26 mouse cellular contexts compared by ENCODE assay signal in genomic region chr5:16087995-16088394, GRCm38 (mm10).
A peak's percentile ranks its signal among the peaks of the same experiment; 100 is the strongest.
DNase-seq lines count a peak whose midpoint lies in the region; ATAC-seq and TF ChIP-seq lines count a peak whose summit lies in the region.
"Had no signal": no experiment of that assay in that cellular context is flagged by ENCODE, and none has a peak within 500 bp of the region (broad histone marks: within the 10 kb centered on the region; RNA-seq: fewer than 3 reads in every experiment).

No protein-coding gene starts in this region.

- no peak for DNase-seq in forebrain, postnatal 0 days
- no peak for DNase-seq in midbrain, embryonic 11.5 days (ENCODE audit: low spot score, missing footprints)
- DNase-seq in midbrain, postnatal 0 days (ENCODE audit: low spot score), result no peak
- DNase-seq in midbrain, embryonic 14.5 days, result peak; percentile 57
- DNase-seq in gastrocnemius, postnatal 14 days, result no peak
- DNase-seq in left cerebral cortex, postnatal 10 days (ENCODE audit: extremely low spot score in 1 of 2, low spot score in 2 of 2), result no peak
- DNase-seq: adrenal gland, postnatal 14 days; cerebellum, adult 8-10 months; cerebellum, postnatal 36 days; embryo, embryonic 11 days; gastrocnemius, adult 2 months; heart, postnatal 4 days; kidney, adult 8-10 months; kidney, postnatal 14 days; layer of hippocampus, postnatal 36 days; liver, embryonic 13.5 days; lung, adult 2 months; lung, postnatal 14 days; thymus, postnatal 14 days had no signal

- H3K4me2 ChIP-seq in forebrain, embryonic 12.5 days, result no peak overlapping the region
- H3K4me2 ChIP-seq in forebrain, postnatal 0 days (ENCODE audit: low read depth), result no peak overlapping the region
- no peak overlapping the region for H3K4me2 ChIP-seq in midbrain, embryonic 11.5 days
- no peak overlapping the region for H3K4me2 ChIP-seq in midbrain, postnatal 0 days (ENCODE audit: low read depth, low read length, poor library complexity, severe bottlenecking)
- H3K4me2 ChIP-seq in forebrain, embryonic 16.5 days (ENCODE audit: low read length), result no peak overlapping the region
- H3K4me2 ChIP-seq in midbrain, embryonic 14.5 days (ENCODE audit: low read length), result no peak overlapping the region
- H3K4me2 ChIP-seq: embryonic facial prominence, embryonic 13.5 days; intestine, embryonic 15.5 days; limb, embryonic 13.5 days; liver, embryonic 13.5 days had no signal

- WGBS in forebrain, embryonic 12.5 days, result 57% methylated on average over 2 of the region's 2 CpGs
- 30% methylated on average over 2 of the region's 2 CpGs for WGBS in forebrain, postnatal 0 days
- WGBS in midbrain, embryonic 11.5 days, result 79% methylated on average over 2 of the region's 2 CpGs
- 52% methylated on average over 2 of the region's 2 CpGs for WGBS in midbrain, postnatal 0 days
- 20% methylated on average over 2 of the region's 2 CpGs for WGBS in forebrain, embryonic 16.5 days
- WGBS in midbrain, embryonic 14.5 days, result 26% methylated on average over 2 of the region's 2 CpGs

- no peaks in the 10 kb centered on the region for H3K27me3 ChIP-seq in forebrain, embryonic 12.5 days
- no peaks in the 10 kb centered on the region for H3K27me3 ChIP-seq in forebrain, postnatal 0 days (ENCODE audit: insufficient read depth, low read length)
- no peaks in the 10 kb centered on the region for H3K27me3 ChIP-seq in midbrain, embryonic 11.5 days (ENCODE audit: control insufficient read depth, insufficient read depth, low read length)
- no peaks in the 10 kb centered on the region for H3K27me3 ChIP-seq in midbrain, postnatal 0 days (ENCODE audit: insufficient read depth, low read length)
- no peaks in the 10 kb centered on the region for H3K27me3 ChIP-seq in forebrain, embryonic 16.5 days (replicated peaks; ENCODE audit: control insufficient read depth, insufficient read depth, low read length)
- H3K27me3 ChIP-seq in midbrain, embryonic 14.5 days (ENCODE audit: control insufficient read depth, insufficient read depth, low read length), result no peaks in the 10 kb centered on the region
- H3K27me3 ChIP-seq: embryonic facial prominence, embryonic 13.5 days; intestine, embryonic 15.5 days; limb, embryonic 13.5 days; liver, embryonic 13.5 days had no signal

- no peaks in the 10 kb centered on the region for H3K9me3 ChIP-seq in forebrain, embryonic 12.5 days
- H3K9me3 ChIP-seq in forebrain, postnatal 0 days (ENCODE audit: low read length), result no peaks in the 10 kb centered on the region
- no peaks in the 10 kb centered on the region for H3K9me3 ChIP-seq in midbrain, embryonic 11.5 days (ENCODE audit: control insufficient read depth, low read length)
- H3K9me3 ChIP-seq in midbrain, postnatal 0 days (ENCODE audit: low read length), result no peaks in the 10 kb centered on the region
- no peaks in the 10 kb centered on the region for H3K9me3 ChIP-seq in forebrain, embryonic 16.5 days (ENCODE audit: control insufficient read depth, low read length)
- H3K9me3 ChIP-seq in midbrain, embryonic 14.5 days (ENCODE audit: control insufficient read depth, low read length), result no peaks in the 10 kb centered on the region
- H3K9me3 ChIP-seq: embryonic facial prominence, embryonic 13.5 days; heart, embryonic 10.5 days; intestine, embryonic 15.5 days; limb, embryonic 13.5 days; liver, embryonic 13.5 days had no signal

- intact Hi-C loops in gastrocnemius, postnatal 14 days (cut with DNase I; ENCODE audit: low total_unique reads), result no loop called here
- intact Hi-C loops in left cerebral cortex, postnatal 10 days (cut with DNase I), result no loop called here

- H3K27ac ChIP-seq in forebrain, embryonic 12.5 days, result 0 out of 2 replicates have a peak overlapping the region, but pooled peaks have one; percentile 19
- H3K27ac ChIP-seq in forebrain, postnatal 0 days (ENCODE audit: low read depth, low read length), result no peak overlapping the region
- peak overlapping the region; percentile 40; the same call in 1 of the 2 replicates for H3K27ac ChIP-seq in midbrain, embryonic 11.5 days (ENCODE audit: low read depth, low read length)
- H3K27ac ChIP-seq in midbrain, postnatal 0 days (ENCODE audit: low read depth, low read length), result no peak overlapping the region
- peak overlapping the region; percentile 47; the same call in 1 of the 2 replicates for H3K27ac ChIP-seq in forebrain, embryonic 16.5 days (ENCODE audit: low read length)
- peak overlapping the region; percentile 68 for H3K27ac ChIP-seq in midbrain, embryonic 14.5 days (replicated peaks; ENCODE audit: low read depth, low read length)
- H3K27ac ChIP-seq: embryonic facial prominence, embryonic 13.5 days; gastrocnemius, adult 2 months; heart, embryonic 10.5 days; intestine, embryonic 15.5 days; limb, embryonic 13.5 days; liver, embryonic 13.5 days had no signal

- no peak for TF ChIP-seq CTCF in forebrain, postnatal 0 days (IDR thresholded peaks at IDR 0.05; ENCODE audit: low read depth)
- no peak for TF ChIP-seq CTCF in midbrain, postnatal 0 days (IDR thresholded peaks at IDR 0.05)

- H3K4me3 ChIP-seq in forebrain, embryonic 12.5 days (replicated peaks), result no peak overlapping the region
- H3K4me3 ChIP-seq in forebrain, postnatal 0 days (ENCODE audit: low read depth, low read length), result no peak overlapping the region
- no peak overlapping the region for H3K4me3 ChIP-seq in midbrain, embryonic 11.5 days (ENCODE audit: low read depth, low read length)
- H3K4me3 ChIP-seq in midbrain, postnatal 0 days (ENCODE audit: low read depth, low read length), result no peak overlapping the region
- H3K4me3 ChIP-seq in forebrain, embryonic 16.5 days (replicated peaks; ENCODE audit: low read length), result no peak overlapping the region
- no peak overlapping the region for H3K4me3 ChIP-seq in midbrain, embryonic 14.5 days (replicated peaks; ENCODE audit: low read depth, low read length)
- H3K4me3 ChIP-seq: embryonic facial prominence, embryonic 13.5 days; erythroblast, embryonic 14.5 days; gastrocnemius, adult 2 months; heart, embryonic 10.5 days; intestine, embryonic 15.5 days; limb, embryonic 13.5 days; liver, embryonic 13.5 days had no signal

- no peaks in the 10 kb centered on the region for H3K36me3 ChIP-seq in forebrain, embryonic 12.5 days (replicated peaks)
- no peaks in the 10 kb centered on the region for H3K36me3 ChIP-seq in forebrain, postnatal 0 days (ENCODE audit: insufficient read depth)
- H3K36me3 ChIP-seq in midbrain, embryonic 11.5 days (ENCODE audit: control insufficient read depth, insufficient read depth, low read length), result no peaks in the 10 kb centered on the region
- H3K36me3 ChIP-seq in midbrain, postnatal 0 days (ENCODE audit: insufficient read depth, low read length), result no peaks in the 10 kb centered on the region
- H3K36me3 ChIP-seq in forebrain, embryonic 16.5 days (ENCODE audit: control insufficient read depth, insufficient read depth), result no peaks in the 10 kb centered on the region
- H3K36me3 ChIP-seq in midbrain, embryonic 14.5 days (ENCODE audit: control insufficient read depth, insufficient read depth, low read length), result no peaks in the 10 kb centered on the region
- H3K36me3 ChIP-seq: embryonic facial prominence, embryonic 13.5 days; heart, embryonic 10.5 days; intestine, embryonic 15.5 days; limb, embryonic 13.5 days; liver, embryonic 13.5 days had no signal

- H3K9ac ChIP-seq in forebrain, embryonic 12.5 days, result no peak overlapping the region
- H3K9ac ChIP-seq in forebrain, postnatal 0 days, result no peak overlapping the region
- H3K9ac ChIP-seq in midbrain, embryonic 11.5 days (ENCODE audit: low read length), result no peak overlapping the region
- H3K9ac ChIP-seq in midbrain, postnatal 0 days (replicated peaks; ENCODE audit: low read length, poor library complexity, severe bottlenecking), result no peak overlapping the region
- H3K9ac ChIP-seq in forebrain, embryonic 16.5 days (replicated peaks; ENCODE audit: low read depth, low read length), result no peak overlapping the region
- H3K9ac ChIP-seq in midbrain, embryonic 14.5 days (replicated peaks; ENCODE audit: low read length), result no peak overlapping the region
- H3K9ac ChIP-seq: embryonic facial prominence, embryonic 13.5 days; intestine, embryonic 15.5 days; limb, embryonic 13.5 days; liver, embryonic 13.5 days had no signal

- ATAC-seq in forebrain, embryonic 12.5 days (ENCODE audit: low FRiP score), result 0 out of 2 replicates have a peak, but pooled peaks have one; percentile 25
- no peak for ATAC-seq in forebrain, postnatal 0 days
- ATAC-seq in midbrain, embryonic 11.5 days (ENCODE audit: low FRiP score), result peak; percentile 65
- ATAC-seq in midbrain, postnatal 0 days (ENCODE audit: low FRiP score), result no peak
- ATAC-seq in forebrain, embryonic 16.5 days, result peak; percentile 18; the same call in 1 of the 2 replicates
- peak; percentile 65 for ATAC-seq in midbrain, embryonic 14.5 days (ENCODE audit: low FRiP score, low TSS enrichment)
- ATAC-seq: intestine, embryonic 15.5 days had no signal

- H3K4me1 ChIP-seq in forebrain, embryonic 12.5 days, result peaks cover 11% of the 10 kb centered on the region; the same call in 1 of the 2 replicates
- no peaks in the 10 kb centered on the region for H3K4me1 ChIP-seq in forebrain, postnatal 0 days (ENCODE audit: insufficient read depth)
- no peaks in the 10 kb centered on the region for H3K4me1 ChIP-seq in midbrain, embryonic 11.5 days (ENCODE audit: control insufficient read depth, insufficient read depth, low read length)
- no peaks in the 10 kb centered on the region for H3K4me1 ChIP-seq in midbrain, postnatal 0 days (ENCODE audit: insufficient read depth, low read length)
- H3K4me1 ChIP-seq in forebrain, embryonic 16.5 days (replicated peaks; ENCODE audit: control insufficient read depth, insufficient read depth, low read length), result peaks cover 14% of the 10 kb centered on the region; the same call in 1 of the 2 replicates
- peaks cover 20% of the 10 kb centered on the region; the same call in 1 of the 2 replicates for H3K4me1 ChIP-seq in midbrain, embryonic 14.5 days (ENCODE audit: control insufficient read depth, insufficient read depth, low read length)
- H3K4me1 ChIP-seq: heart, embryonic 10.5 days; intestine, embryonic 15.5 days; liver, embryonic 13.5 days had no signal

Comparison
In these comparisons a context has a peak if more than half of its experiments do, and no peak if none do; other contexts are left out.
1. ATAC-seq: peak in forebrain, embryonic 12.5 days (single experiment), midbrain, embryonic 11.5 days (single experiment), forebrain, embryonic 16.5 days (single experiment) and midbrain, embryonic 14.5 days (single experiment); none in forebrain, postnatal 0 days (single experiment) and midbrain, postnatal 0 days (single experiment).
2. H3K27ac ChIP-seq: peak in forebrain, embryonic 12.5 days (single experiment), midbrain, embryonic 11.5 days (single experiment), forebrain, embryonic 16.5 days (single experiment) and midbrain, embryonic 14.5 days (single experiment); none in forebrain, postnatal 0 days (single experiment) and midbrain, postnatal 0 days (single experiment).